Mouse (Mus musculus): ENCODE measurements around the gene Cldn9. TPM values are rescaled to one million over a fixed set of nuclear protein-coding genes. Genes with fewer than 3 reads are reported as not detected.
A peak's percentile ranks its signal among the peaks of the same experiment; 100 is the strongest.

The Cldn9 gene
- polyA plus RNA-seq, 1 experiment from 2014 or later: 0.14 TPM

DNA sequence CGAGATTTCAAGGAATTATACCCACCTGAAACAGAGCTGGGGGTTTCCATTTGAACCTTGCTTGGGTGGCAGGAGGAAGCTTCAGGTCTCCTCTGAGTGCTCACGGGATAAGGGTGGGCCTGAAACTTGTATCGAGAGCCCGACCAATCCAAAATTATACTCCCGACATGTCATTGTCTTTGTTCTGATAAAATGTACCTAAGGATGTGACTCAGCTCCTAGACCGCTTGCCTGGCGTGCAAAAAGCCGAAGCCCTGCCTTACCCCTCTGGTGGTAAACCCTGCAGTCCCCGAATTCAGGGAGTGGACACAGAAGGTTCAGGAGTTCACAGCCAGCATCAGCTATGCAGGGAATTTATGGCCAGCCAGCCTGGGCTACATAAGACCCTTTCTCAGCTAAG lies 3.5 kb downstream of the Cldn9 start:
- Histone ChIP-seq H3K4me1 (ENCODE audit: control insufficient read depth in 2 of 2, insufficient read depth in 2 of 2, low read length in 2 of 2) (peaks cover 9 to 22% of the 10 kb centered on the region in 2 experiments), H3K4me2 (ENCODE audit: low read length) (no peak overlapping the region), H3K9me3 (ENCODE audit: control insufficient read depth, low read length) (no peaks in the 10 kb centered on the region), H3K4me3 (ENCODE audit: control insufficient read depth in 1 of 2, insufficient read depth in 1 of 2, low read depth in 1 of 2, low read length in 2 of 2) (no peak overlapping the region), H3K36me3 (ENCODE audit: control insufficient read depth, insufficient read depth, low read length) (no peaks in the 10 kb centered on the region), H3K27me3 (ENCODE audit: control insufficient read depth, insufficient read depth, low read length) (peaks cover 77% of the 10 kb centered on the region), H3K27ac (replicated peaks in 1 of 2; ENCODE audit: control insufficient read depth in 1 of 2, insufficient read depth in 1 of 2, low read depth in 2 of 2, low read length in 2 of 2) (no peak overlapping the region), H3K9ac (ENCODE audit: low read length) (no peak overlapping the region)
- WGBS: 68% methylated on average over 9 of the region's 9 CpGs
- no peak for ATAC-seq (ENCODE audit: insufficient number of reproducible peaks, insufficient read depth, low FRiP score, low read depth)

DNA sequence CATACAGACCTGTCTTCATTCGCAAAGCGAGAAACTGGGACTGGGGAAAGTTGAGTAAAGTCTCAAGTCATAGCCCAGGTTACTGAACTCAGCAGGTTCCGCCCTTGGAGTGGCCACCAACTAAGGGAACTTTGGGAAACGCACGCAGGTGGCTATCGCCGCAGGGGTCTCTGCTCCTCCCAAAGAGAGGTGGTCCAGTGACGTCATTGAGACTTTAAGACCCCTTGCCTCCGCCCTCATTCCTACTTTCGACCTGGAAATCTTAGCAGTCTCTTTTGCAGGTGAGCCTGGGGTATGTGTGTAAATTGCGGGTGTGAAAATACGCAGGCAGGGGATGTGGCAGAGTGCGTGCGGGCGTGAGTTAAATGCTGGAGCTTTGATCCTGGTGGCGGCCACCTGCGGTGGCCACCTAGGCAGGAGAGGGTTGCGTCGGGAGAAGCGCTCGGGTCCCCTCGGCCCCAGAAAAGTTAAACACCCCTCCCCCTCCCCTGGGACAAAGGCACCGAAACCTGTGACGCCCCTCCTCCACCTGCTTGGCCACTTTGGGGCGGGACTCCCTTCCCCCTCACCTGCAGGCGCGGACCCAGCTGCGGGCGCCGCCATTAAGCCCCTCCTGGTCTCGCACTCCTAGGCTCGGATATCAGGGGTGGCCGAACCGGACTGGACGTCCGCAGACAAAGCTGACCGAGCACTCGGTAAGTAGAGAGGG lies 4.5 kb downstream of the Cldn9 start, which contains the start of gene Cldn6:
Gene Cldn6, plus strand, starts transcription at position 123 of the 709 bp plus-strand sequence.
- ATAC-seq (ENCODE audit: insufficient number of reproducible peaks, insufficient read depth, low FRiP score, low read depth): no peak
- 3% methylated on average over 38 of the region's 38 CpGs for WGBS
- no peak within 1 kb of the TSS for H3K27ac ChIP-seq (replicated peaks in 1 of 2; ENCODE audit: control insufficient read depth in 1 of 2, insufficient read depth in 1 of 2, low read depth in 2 of 2, low read length in 2 of 2)

GRCm38 (mm10) chr17:23677236-23677679 lies 6.6 kb downstream of the Cldn9 start, which contains the start of gene Tnfrsf12a:
Gene Tnfrsf12a, minus strand, starts transcription at chr17:23677468.
- Histone ChIP-seq H3K9ac (ENCODE audit: low read length) (peak within 1 kb of the TSS; percentile 91), H3K9me3 (ENCODE audit: control insufficient read depth, low read length) (no peaks in the 10 kb centered on the region), H3K27ac (replicated peaks in 1 of 2; ENCODE audit: control insufficient read depth in 1 of 2, insufficient read depth in 1 of 2, low read depth in 2 of 2, low read length in 2 of 2) (peak within 1 kb of the TSS; percentile 97 to 99), H3K4me3 (ENCODE audit: control insufficient read depth in 1 of 2, insufficient read depth in 1 of 2, low read depth in 1 of 2, low read length in 2 of 2) (peak within 1 kb of the TSS; percentile 72 to 95), H3K4me1 (ENCODE audit: control insufficient read depth in 2 of 2, insufficient read depth in 2 of 2, low read length in 2 of 2) (peaks cover 18 to 40% of the 10 kb centered on the region in 2 experiments), H3K36me3 (ENCODE audit: control insufficient read depth, insufficient read depth, low read length) (no peaks in the 10 kb centered on the region), H3K27me3 (ENCODE audit: control insufficient read depth, insufficient read depth, low read length) (peaks cover 46% of the 10 kb centered on the region), H3K4me2 (ENCODE audit: low read length) (peak within 1 kb of the TSS; percentile 85)
- peak; percentile 26; the same call in 1 of the 2 replicates for ATAC-seq (ENCODE audit: insufficient number of reproducible peaks, insufficient read depth, low FRiP score, low read depth)
- WGBS: under 1% methylated on average over 34 of the region's 34 CpGs

More for the DNA sequence above, 4.5 kb downstream of the Cldn9 start, which contains the start of gene Cldn6:
- no peaks in the 10 kb centered on the region for H3K9me3 ChIP-seq (ENCODE audit: control insufficient read depth, low read length)
- peak within 1 kb of the TSS; percentile 53 for H3K4me2 ChIP-seq (ENCODE audit: low read length)
- H3K36me3 ChIP-seq (ENCODE audit: control insufficient read depth, insufficient read depth, low read length): no peaks in the 10 kb centered on the region
- H3K4me1 ChIP-seq (ENCODE audit: control insufficient read depth in 2 of 2, insufficient read depth in 2 of 2, low read length in 2 of 2): peaks cover 16 to 31% of the 10 kb centered on the region in 2 experiments
- H3K27me3 ChIP-seq (ENCODE audit: control insufficient read depth, insufficient read depth, low read length): peaks cover 66% of the 10 kb centered on the region
- peak within 1 kb of the TSS; percentile 11 to 20; a peak in 2 of 4 replicates for H3K4me3 ChIP-seq (ENCODE audit: control insufficient read depth in 1 of 2, insufficient read depth in 1 of 2, low read depth in 1 of 2, low read length in 2 of 2)
- H3K9ac ChIP-seq (ENCODE audit: low read length): no peak within 1 kb of the TSS

GRCm38 (mm10) chr17:23676473-23677031 lies 7.3 kb downstream of the Cldn9 start:
- peak; percentile 48 for ATAC-seq (ENCODE audit: insufficient number of reproducible peaks, insufficient read depth, low FRiP score, low read depth)
- peaks cover 39% of the 10 kb centered on the region for H3K27me3 ChIP-seq (ENCODE audit: control insufficient read depth, insufficient read depth, low read length)
- H3K9ac ChIP-seq (ENCODE audit: low read length): peak overlapping the region; percentile 91
- WGBS: under 1% methylated on average over 37 of the region's 37 CpGs
- no peaks in the 10 kb centered on the region for H3K9me3 ChIP-seq (ENCODE audit: control insufficient read depth, low read length)
- peak overlapping the region; percentile 85 for H3K4me2 ChIP-seq (ENCODE audit: low read length)
- H3K27ac ChIP-seq (replicated peaks in 1 of 2; ENCODE audit: control insufficient read depth in 1 of 2, insufficient read depth in 1 of 2, low read depth in 2 of 2, low read length in 2 of 2): peak overlapping the region; percentile 97 to 99
- H3K4me1 ChIP-seq (ENCODE audit: control insufficient read depth in 2 of 2, insufficient read depth in 2 of 2, low read length in 2 of 2): peaks cover 18 to 40% of the 10 kb centered on the region in 2 experiments
- no peaks in the 10 kb centered on the region for H3K36me3 ChIP-seq (ENCODE audit: control insufficient read depth, insufficient read depth, low read length)
- peak overlapping the region; percentile 72 to 95 for H3K4me3 ChIP-seq (ENCODE audit: control insufficient read depth in 1 of 2, insufficient read depth in 1 of 2, low read depth in 1 of 2, low read length in 2 of 2)

- no peaks in the 10 kb centered on the region for H3K9me3 ChIP-seq (ENCODE audit: control insufficient read depth, low read length)
- 6% methylated on average over 15 of the region's 15 CpGs for WGBS
- H3K4me2 ChIP-seq (ENCODE audit: low read length): peak overlapping the region; percentile 85
- H3K4me1 ChIP-seq (ENCODE audit: control insufficient read depth in 2 of 2, insufficient read depth in 2 of 2, low read length in 2 of 2): peaks cover 18 to 40% of the 10 kb centered on the region in 2 experiments
- no peak for ATAC-seq (ENCODE audit: insufficient number of reproducible peaks, insufficient read depth, low FRiP score, low read depth)
- H3K27me3 ChIP-seq (ENCODE audit: control insufficient read depth, insufficient read depth, low read length): peaks cover 31% of the 10 kb centered on the region
- H3K4me3 ChIP-seq (ENCODE audit: control insufficient read depth in 1 of 2, insufficient read depth in 1 of 2, low read depth in 1 of 2, low read length in 2 of 2): peak overlapping the region; percentile 72 to 95
- no peaks in the 10 kb centered on the region for H3K36me3 ChIP-seq (ENCODE audit: control insufficient read depth, insufficient read depth, low read length)
- peak overlapping the region; percentile 97 to 99 for H3K27ac ChIP-seq (replicated peaks in 1 of 2; ENCODE audit: control insufficient read depth in 1 of 2, insufficient read depth in 1 of 2, low read depth in 2 of 2, low read length in 2 of 2)
- H3K9ac ChIP-seq (ENCODE audit: low read length): peak overlapping the region; percentile 91
Measured at GRCm38 (mm10) chr17:23675564-23676281, 8.1 kb downstream of the Cldn9 start.

GRCm38 (mm10) chr17:23675127-23675526 lies 8.7 kb downstream of the Cldn9 start:
- peaks cover 5% of the 10 kb centered on the region for H3K36me3 ChIP-seq (ENCODE audit: control insufficient read depth, insufficient read depth, low read length)
- H3K4me3 ChIP-seq (ENCODE audit: control insufficient read depth in 1 of 2, insufficient read depth in 1 of 2, low read depth in 1 of 2, low read length in 2 of 2): peak overlapping the region; percentile 72 to 95
- H3K27ac ChIP-seq (replicated peaks in 1 of 2; ENCODE audit: control insufficient read depth in 1 of 2, insufficient read depth in 1 of 2, low read depth in 2 of 2, low read length in 2 of 2): peak overlapping the region; percentile 97 to 99
- H3K27me3 ChIP-seq (ENCODE audit: control insufficient read depth, insufficient read depth, low read length): peaks cover 25% of the 10 kb centered on the region
- no peaks in the 10 kb centered on the region for H3K9me3 ChIP-seq (ENCODE audit: control insufficient read depth, low read length)
- peak overlapping the region; percentile 85 for H3K4me2 ChIP-seq (ENCODE audit: low read length)
- ATAC-seq (ENCODE audit: insufficient number of reproducible peaks, insufficient read depth, low FRiP score, low read depth): no peak
- peaks cover 18 to 40% of the 10 kb centered on the region in 2 experiments for H3K4me1 ChIP-seq (ENCODE audit: control insufficient read depth in 2 of 2, insufficient read depth in 2 of 2, low read length in 2 of 2)
- peak overlapping the region; percentile 91 for H3K9ac ChIP-seq (ENCODE audit: low read length)
- WGBS: 8% methylated on average over 5 of the region's 5 CpGs

- H3K36me3 ChIP-seq (ENCODE audit: control insufficient read depth, insufficient read depth, low read length): peaks cover 12% of the 10 kb centered on the region
- peak overlapping the region; percentile 91 for H3K9ac ChIP-seq (ENCODE audit: low read length)
- peaks cover 17% of the 10 kb centered on the region for H3K27me3 ChIP-seq (ENCODE audit: control insufficient read depth, insufficient read depth, low read length)
- H3K27ac ChIP-seq (replicated peaks in 1 of 2; ENCODE audit: control insufficient read depth in 1 of 2, insufficient read depth in 1 of 2, low read depth in 2 of 2, low read length in 2 of 2): peak overlapping the region; percentile 97 to 99
- WGBS: 11% methylated on average over 9 of the region's 9 CpGs
- peak overlapping the region; percentile 85 for H3K4me2 ChIP-seq (ENCODE audit: low read length)
- peaks cover 16 to 38% of the 10 kb centered on the region in 2 experiments for H3K4me1 ChIP-seq (ENCODE audit: control insufficient read depth in 2 of 2, insufficient read depth in 2 of 2, low read length in 2 of 2)
- no peaks in the 10 kb centered on the region for H3K9me3 ChIP-seq (ENCODE audit: control insufficient read depth, low read length)
- no peak for ATAC-seq (ENCODE audit: insufficient number of reproducible peaks, insufficient read depth, low FRiP score, low read depth)
- H3K4me3 ChIP-seq (ENCODE audit: control insufficient read depth in 1 of 2, insufficient read depth in 1 of 2, low read depth in 1 of 2, low read length in 2 of 2): peak overlapping the region; percentile 72 to 95
Measured at GRCm38 (mm10) chr17:23674271-23674952, 9.4 kb downstream of the Cldn9 start.

All from heart, embryonic 14.5 days (tissue).